Mouse (Mus musculus) c-Kit-positive CD71-positive TER-119-positive erythroid progenitor cells, embryonic 14.5 days (primary cell): ENCODE measurements around the gene Dus4l.

Experiments used
- DNase-seq: peaks from one replicate; pipeline ENCODE4 v3.0.0-alpha.2; 2013; ENCODE audit warnings: low spot score

Dus4l gene

DNA sequence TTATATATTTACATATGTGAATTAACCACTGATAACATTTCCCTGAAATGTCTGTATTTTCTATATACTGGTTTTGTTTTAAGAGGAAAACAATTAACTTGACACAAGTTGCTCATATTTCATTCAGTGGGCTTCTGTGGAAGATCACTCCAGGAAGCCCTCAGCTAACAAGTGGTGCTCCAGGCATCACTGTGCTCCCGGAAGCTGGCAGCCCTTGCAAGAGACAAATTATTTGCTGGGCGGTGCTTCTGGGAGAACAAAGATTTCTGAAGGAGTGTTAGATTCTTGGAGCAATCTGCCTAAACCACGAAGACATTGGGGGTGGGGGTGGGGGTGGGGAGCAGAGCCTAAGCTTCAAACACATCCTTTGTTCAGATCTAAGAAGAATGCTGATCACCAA, 62.6 kb downstream of the Dus4l start:
- no peak for DNase-seq
